Mouse (Mus musculus): ENCODE results near the gene Cd244a.

Cd244a gene

GRCm38 (mm10) chr1:171584584-171584983, 25.6 kb downstream of the Cd244a start:
- no peak for DNase-seq (ENCODE audit: low spot score)

- no peak for DNase-seq (ENCODE audit: low spot score)
These were observed 45.7 kb downstream of the Cd244a start for GRCm38 (mm10) chr1:171604686-171605085.

- no peak for DNase-seq (ENCODE audit: low spot score)
These were observed 47.7 kb downstream of the Cd244a start for GRCm38 (mm10) chr1:171606656-171607055.

GRCm38 (mm10) chr1:171607176-171607575, 48.2 kb downstream of the Cd244a start, which contains the start of gene Ly9:
Gene Ly9 (minus strand): TSS chr1:171607410.
- no peak for DNase-seq (ENCODE audit: low spot score)

GRCm38 (mm10) chr1:171610026-171610425, 51.0 kb downstream of the Cd244a start:
- DNase-seq (ENCODE audit: low spot score) = no peak

- DNase-seq (ENCODE audit: low spot score) = no peak
These were observed 51.8 kb downstream of the Cd244a start for GRCm38 (mm10) chr1:171610781-171611180.

- DNase-seq (ENCODE audit: low spot score) = no peak
These were observed 55.0 kb downstream of the Cd244a start for GRCm38 (mm10) chr1:171613962-171614361.

GRCm38 (mm10) chr1:171616881-171617515, 58.0 kb downstream of the Cd244a start:
- peak; percentile 60 for DNase-seq (ENCODE audit: low spot score)

- DNase-seq (ENCODE audit: low spot score) = peak; percentile 55
These were observed 60.0 kb downstream of the Cd244a start for GRCm38 (mm10) chr1:171619001-171619400.

- no peak for DNase-seq (ENCODE audit: low spot score)
These were observed 60.7 kb downstream of the Cd244a start for GRCm38 (mm10) chr1:171619645-171620044.

- DNase-seq (ENCODE audit: low spot score) = no peak
These were observed 61.1 kb downstream of the Cd244a start for GRCm38 (mm10) chr1:171620091-171620490.

- DNase-seq (ENCODE audit: low spot score) = no peak
These were observed 68.8 kb downstream of the Cd244a start for GRCm38 (mm10) chr1:171627801-171628200.

GRCm38 (mm10) chr1:171629168-171629567, 70.2 kb downstream of the Cd244a start:
- no peak for DNase-seq (ENCODE audit: low spot score)

GRCm38 (mm10) chr1:171630041-171630440, 71.0 kb downstream of the Cd244a start:
- no peak for DNase-seq (ENCODE audit: low spot score)

- no peak for DNase-seq (ENCODE audit: low spot score)
These were observed 71.9 kb downstream of the Cd244a start for GRCm38 (mm10) chr1:171630912-171631311.

- peak; percentile 52 for DNase-seq (ENCODE audit: low spot score)
These were observed 72.5 kb downstream of the Cd244a start for GRCm38 (mm10) chr1:171631447-171631846.

- DNase-seq (ENCODE audit: low spot score) = no peak
These were observed 76.7 kb downstream of the Cd244a start for GRCm38 (mm10) chr1:171635696-171636095.

- DNase-seq (ENCODE audit: low spot score) = no peak
These were observed 78.1 kb downstream of the Cd244a start for GRCm38 (mm10) chr1:171637101-171637500.

GRCm38 (mm10) chr1:171638686-171639085, 79.7 kb downstream of the Cd244a start:
- no peak for DNase-seq (ENCODE audit: low spot score)

GRCm38 (mm10) chr1:171640796-171641195, 81.8 kb downstream of the Cd244a start:
- no peak for DNase-seq (ENCODE audit: low spot score)

- DNase-seq (ENCODE audit: low spot score) = no peak
These were observed 84.6 kb downstream of the Cd244a start for GRCm38 (mm10) chr1:171643612-171644011.

- DNase-seq (ENCODE audit: low spot score) = no peak
These were observed 87.5 kb downstream of the Cd244a start for GRCm38 (mm10) chr1:171646429-171646940.

GRCm38 (mm10) chr1:171647716-171648115, 88.7 kb downstream of the Cd244a start:
- DNase-seq (ENCODE audit: low spot score) = no peak

- no peak for DNase-seq (ENCODE audit: low spot score)
These were observed 89.8 kb downstream of the Cd244a start for GRCm38 (mm10) chr1:171648840-171649239.

Measured in layer of hippocampus, adult 11-12 months (tissue).